Mouse (Mus musculus) erythroblast, embryonic 14.5 days (primary cell): Measurements from ENCODE around the gene Ubr4. TPM values are rescaled to one million over a fixed set of nuclear protein-coding genes. Genes with fewer than 3 reads are reported as not detected.

Source experiments
- H3K27me3 ChIP-seq: 2 replicates; pipeline ENCODE4 v1.6.1; 2012; ENCODE audit warnings: inconsistent platforms; ENCODE audit not compliant: control insufficient read depth
- H3K36me3 ChIP-seq: 2 replicates; pipeline ENCODE4 v1.6.1; 2012; ENCODE audit warnings: mild to moderate bottlenecking, inconsistent platforms; ENCODE audit not compliant: control insufficient read depth
- H3K4me1 ChIP-seq: 2 replicates; pipeline ENCODE4 v1.6.1; 2012; ENCODE audit warnings: inconsistent platforms; ENCODE audit not compliant: control insufficient read depth
- H3K4me3 ChIP-seq: replicated peaks from 2 replicates; pipeline ENCODE3; 2012; ENCODE audit warnings: moderate library complexity, mild to moderate bottlenecking, inconsistent platforms
- H3K9me3 ChIP-seq: 2 replicates; pipeline ENCODE4 v1.6.1; 2012; ENCODE audit warnings: low read length, inconsistent platforms, mixed read lengths; ENCODE audit not compliant: control insufficient read depth
- GATA1 ChIP-seq: IDR thresholded peaks from 2 replicates; pipeline ENCODE4 v1.6.1; 2012; ENCODE audit warnings: low read length, inconsistent platforms, mixed read lengths
- TAL1 ChIP-seq: IDR thresholded peaks from 3 replicates; pipeline ENCODE4 v1.6.1; 2012; ENCODE audit warnings: low read length, inconsistent platforms, mixed read lengths
- polyA plus RNA-seq: library from polyadenylated mRNA; stranded (reverse); fragments of >175 nt; gene quantifications from 2 replicates; pipeline ENCODE4 v1.2.3, GENCODE M21; 2012

Gene Ubr4
- polyA plus RNA-seq, 1 experiment: 14.8 TPM

DNA sequence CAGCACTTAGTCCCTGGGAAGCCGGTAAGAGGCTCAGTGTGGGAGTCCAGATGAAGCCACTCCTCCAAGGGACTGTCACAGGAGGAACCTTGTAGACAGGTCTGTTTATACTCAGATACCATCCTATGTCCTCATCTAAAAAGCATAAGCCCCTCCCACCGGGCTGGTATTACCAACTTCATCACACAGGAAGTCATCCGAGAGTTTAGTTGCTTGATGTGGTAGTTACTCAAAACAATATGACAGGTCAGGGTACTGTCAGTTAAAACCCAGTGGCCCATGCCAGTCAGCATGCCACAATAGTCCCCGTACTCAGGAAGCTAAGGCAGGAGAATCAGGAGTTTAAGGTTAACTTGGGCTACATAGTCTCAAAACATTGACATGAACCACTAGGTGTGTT, 32.7 kb upstream of the Ubr4 start:
- H3K27me3 ChIP-seq: no peaks in the 10 kb centered on the region
- no peaks in the 10 kb centered on the region for H3K4me1 ChIP-seq
- TF ChIP-seq TAL1: no peak
- TF ChIP-seq GATA1: no peak
- no peaks in the 10 kb centered on the region for H3K9me3 ChIP-seq
- H3K4me3 ChIP-seq: no peak overlapping the region
- H3K36me3 ChIP-seq: peaks cover 25% of the 10 kb centered on the region

DNA sequence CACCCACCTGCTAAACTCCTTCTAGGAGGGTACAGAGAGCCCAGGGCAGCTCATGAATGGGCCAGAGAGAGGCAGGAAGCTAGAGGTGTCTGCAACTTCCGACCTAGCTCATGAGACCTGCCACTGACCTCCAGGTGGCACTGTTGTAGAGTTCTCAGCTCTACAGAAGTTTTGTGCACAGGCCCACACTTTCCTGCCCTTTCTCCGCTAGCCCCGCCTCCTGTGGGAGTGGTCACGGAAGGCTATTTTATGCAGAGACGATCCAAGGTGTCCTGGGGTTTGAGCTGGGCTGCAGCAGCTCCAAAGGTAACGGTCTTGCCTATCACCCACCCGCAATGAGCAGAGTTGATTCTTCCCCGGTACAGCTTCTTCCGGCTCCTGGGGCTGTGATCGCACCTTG, 21.8 kb upstream of the Ubr4 start:
- Histone ChIP-seq H3K4me3 (peak overlapping the region; percentile 60), H3K36me3 (peaks cover 5% of the 10 kb centered on the region), H3K9me3 (no peaks in the 10 kb centered on the region), H3K27me3 (0 out of 2 replicates have a peak, but pooled peaks cover 3% of the 10 kb centered on the region), H3K4me1 (peaks cover 44% of the 10 kb centered on the region)
- TF ChIP-seq GATA1 (no peak), TAL1 (no peak)

DNA sequence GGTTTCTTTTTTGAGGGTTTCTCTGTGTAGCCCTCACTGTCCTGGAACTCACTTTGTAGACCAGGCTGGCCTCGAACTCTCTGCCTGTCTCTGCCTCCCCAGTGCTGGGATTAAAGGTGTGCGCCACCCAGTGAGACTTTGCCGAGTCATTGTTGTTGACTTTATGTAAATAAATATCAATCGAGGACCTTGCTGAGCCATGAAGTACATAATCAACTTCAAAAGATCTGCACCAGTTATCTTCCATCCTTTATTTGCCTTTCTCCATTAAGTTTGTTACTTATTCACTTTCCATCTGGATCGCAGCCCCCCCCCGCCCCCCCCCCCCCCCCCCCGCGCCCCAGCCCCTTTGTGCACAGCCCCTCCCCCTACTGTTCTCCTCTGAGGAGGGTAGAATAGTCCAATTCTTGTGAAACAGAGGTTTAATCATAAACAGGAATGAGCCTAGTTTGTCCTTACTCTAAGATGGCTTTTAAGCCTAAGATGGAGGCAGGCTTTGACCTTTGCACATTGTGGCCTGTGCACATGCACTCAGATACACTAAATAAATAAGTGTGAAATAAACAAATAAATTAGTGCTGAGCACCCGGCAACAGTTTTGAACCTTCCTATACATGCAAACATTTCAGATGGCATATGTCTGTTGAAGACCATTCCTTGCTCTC, 17.6 kb upstream of the Ubr4 start:
- peak overlapping the region; percentile 75 for H3K4me3 ChIP-seq
- H3K36me3 ChIP-seq: peaks cover 5% of the 10 kb centered on the region
- TF ChIP-seq GATA1 (no peak), TAL1 (no peak)
- no peaks in the 10 kb centered on the region for H3K9me3 ChIP-seq
- peaks cover 72% of the 10 kb centered on the region for H3K4me1 ChIP-seq
- no peaks in the 10 kb centered on the region for H3K27me3 ChIP-seq

DNA sequence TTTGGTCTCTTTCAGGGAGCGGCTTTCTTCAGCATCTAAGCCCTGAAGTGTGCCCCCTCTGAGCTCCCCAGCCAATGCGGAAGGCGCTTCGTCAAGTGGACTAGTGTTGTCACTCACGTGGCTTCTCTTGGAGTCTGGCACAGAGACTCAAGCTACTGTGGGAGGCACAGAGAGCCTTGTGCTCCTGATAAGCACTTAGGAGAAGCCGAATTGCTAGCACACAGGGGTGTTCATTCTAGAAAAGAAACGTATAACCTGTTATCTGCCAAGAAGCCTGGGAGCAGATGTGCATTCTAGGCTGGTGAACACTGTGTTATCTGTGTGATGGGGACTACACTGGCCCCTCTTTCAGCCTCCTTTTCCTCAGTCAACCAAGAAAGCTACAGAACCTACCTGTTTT, 16.9 kb upstream of the Ubr4 start:
- TF ChIP-seq TAL1 (peak; percentile 63; the same call in 2 of the 3 replicates), GATA1 (peak; percentile 73)
- no peaks in the 10 kb centered on the region for H3K9me3 ChIP-seq
- peaks cover 72% of the 10 kb centered on the region for H3K4me1 ChIP-seq
- peak overlapping the region; percentile 75 for H3K4me3 ChIP-seq
- H3K27me3 ChIP-seq: no peaks in the 10 kb centered on the region
- H3K36me3 ChIP-seq: peaks cover 5% of the 10 kb centered on the region

DNA sequence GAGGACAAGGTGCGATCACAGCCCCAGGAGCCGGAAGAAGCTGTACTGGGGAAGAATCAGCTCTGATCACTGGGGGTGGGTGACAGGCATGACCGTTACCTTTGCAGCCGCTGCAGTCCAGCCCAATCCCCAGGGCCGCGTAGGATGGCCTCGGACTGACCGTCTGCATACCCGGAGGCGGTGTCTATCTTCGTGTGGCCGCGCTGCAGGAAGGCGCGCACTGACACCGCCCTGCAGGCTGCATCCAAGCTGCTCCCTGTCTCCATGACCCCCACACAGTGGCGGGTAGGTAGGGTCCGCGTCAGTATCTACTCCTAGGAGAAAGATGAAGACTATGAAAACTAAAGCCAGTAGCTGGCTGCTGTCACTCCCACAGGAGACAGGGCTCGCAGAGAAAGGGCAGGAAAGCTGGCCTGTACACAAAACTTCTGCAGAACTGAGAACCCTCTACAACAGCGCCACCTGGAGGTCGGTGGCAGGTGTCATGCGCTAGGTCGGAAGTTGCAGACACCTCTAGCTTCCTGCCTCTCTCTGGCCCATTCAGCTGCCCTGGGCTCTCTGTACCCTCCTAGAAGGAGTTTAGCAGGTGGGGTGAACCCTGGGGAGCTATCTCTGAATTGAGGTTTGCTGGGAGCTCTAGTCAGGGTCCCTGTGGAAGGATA, 15.5 kb upstream of the Ubr4 start:
- TF ChIP-seq GATA1 (no peak), TAL1 (no peak)
- Histone ChIP-seq H3K36me3 (peaks cover 5% of the 10 kb centered on the region), H3K4me3 (peak overlapping the region; percentile 75), H3K27me3 (no peaks in the 10 kb centered on the region), H3K9me3 (no peaks in the 10 kb centered on the region), H3K4me1 (peaks cover 57% of the 10 kb centered on the region)

DNA sequence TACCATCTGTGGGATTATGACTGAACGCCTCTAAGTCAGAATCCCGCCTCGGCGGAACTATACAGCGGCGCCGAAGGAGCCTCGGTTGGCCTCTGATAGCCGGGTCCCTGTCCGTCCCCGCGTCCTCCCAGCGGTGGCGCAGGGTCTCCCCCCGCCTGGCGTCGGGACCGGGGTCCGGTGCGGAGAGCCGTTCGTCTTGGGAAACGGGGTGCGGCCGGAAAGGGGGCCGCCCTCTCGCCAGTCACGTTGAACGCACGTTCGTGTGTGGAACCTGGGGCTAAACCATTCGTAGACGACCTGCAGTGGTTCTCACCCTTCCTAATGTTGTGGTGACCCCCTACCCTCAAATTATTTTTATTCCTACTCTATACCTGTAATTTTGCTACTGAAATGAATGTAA, 14.3 kb upstream of the Ubr4 start:
- no peaks in the 10 kb centered on the region; the same call in none of the 2 replicates for H3K36me3 ChIP-seq
- no peak for TF ChIP-seq TAL1
- no peaks in the 10 kb centered on the region for H3K27me3 ChIP-seq
- no peak overlapping the region for H3K4me3 ChIP-seq
- H3K4me1 ChIP-seq: peaks cover 49% of the 10 kb centered on the region
- H3K9me3 ChIP-seq: no peaks in the 10 kb centered on the region

DNA sequence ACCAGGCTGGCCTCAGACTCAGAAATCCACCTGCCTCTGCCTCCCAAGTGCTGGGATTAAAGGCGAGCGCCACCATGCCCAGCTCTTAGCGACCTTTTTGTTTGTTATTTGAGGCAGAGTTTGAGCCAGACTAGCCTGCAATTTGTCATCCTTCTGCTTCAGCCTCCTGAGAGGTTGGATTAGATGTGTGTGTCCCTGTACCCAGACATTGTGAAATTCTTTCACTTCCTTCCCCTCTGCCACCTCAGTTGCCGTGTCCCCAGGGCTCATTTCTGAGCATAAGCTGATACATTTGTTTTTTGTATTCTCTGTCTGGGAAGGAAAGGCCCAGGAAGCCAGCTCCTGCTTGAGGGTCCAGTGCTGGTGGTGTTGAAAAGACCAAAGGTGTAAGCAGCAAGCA, 11.6 kb upstream of the Ubr4 start:
- TF ChIP-seq TAL1 (no peak), GATA1 (no peak)
- Histone ChIP-seq H3K9me3 (no peaks in the 10 kb centered on the region), H3K4me1 (peaks cover 26% of the 10 kb centered on the region), H3K27me3 (no peaks in the 10 kb centered on the region), H3K36me3 (peaks cover 12% of the 10 kb centered on the region), H3K4me3 (no peak overlapping the region)

DNA sequence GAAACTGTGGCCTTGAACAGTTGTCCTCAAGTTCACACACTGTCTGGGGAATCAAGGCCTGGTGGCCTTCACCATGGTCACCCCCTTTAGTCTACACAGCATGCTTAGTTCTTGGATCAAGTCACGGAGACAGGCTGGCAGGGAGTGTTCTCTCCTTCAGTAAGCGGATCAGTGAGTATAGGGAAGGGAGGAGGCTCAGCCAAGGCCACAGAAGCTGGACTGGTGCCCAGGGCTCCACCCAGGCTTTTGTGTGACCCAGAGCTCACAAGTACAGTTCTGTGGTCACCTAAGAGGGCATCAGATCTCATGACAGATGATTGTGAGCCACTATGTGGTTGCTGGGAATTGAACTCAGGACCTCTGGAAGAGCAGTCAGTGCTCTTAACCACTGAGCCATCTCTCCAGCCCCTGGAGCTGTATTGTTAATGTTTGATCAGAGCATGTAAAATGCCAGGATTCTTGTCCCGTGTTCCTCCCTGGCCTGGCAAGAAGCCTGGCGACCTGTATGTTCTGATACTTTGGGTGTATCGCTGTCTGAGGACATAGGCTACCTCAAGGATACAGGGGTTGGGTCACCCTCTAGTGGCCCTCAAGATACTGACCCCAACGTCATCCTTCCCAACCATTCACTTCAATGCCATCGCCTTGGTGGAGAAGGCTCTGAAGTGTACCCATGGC, 10.7 kb upstream of the Ubr4 start:
- Histone ChIP-seq H3K36me3 (peaks cover 21% of the 10 kb centered on the region), H3K4me3 (no peak overlapping the region), H3K9me3 (no peaks in the 10 kb centered on the region), H3K27me3 (no peaks in the 10 kb centered on the region), H3K4me1 (peaks cover 18% of the 10 kb centered on the region)
- no peak for TF ChIP-seq GATA1
- TF ChIP-seq TAL1: no peak

DNA sequence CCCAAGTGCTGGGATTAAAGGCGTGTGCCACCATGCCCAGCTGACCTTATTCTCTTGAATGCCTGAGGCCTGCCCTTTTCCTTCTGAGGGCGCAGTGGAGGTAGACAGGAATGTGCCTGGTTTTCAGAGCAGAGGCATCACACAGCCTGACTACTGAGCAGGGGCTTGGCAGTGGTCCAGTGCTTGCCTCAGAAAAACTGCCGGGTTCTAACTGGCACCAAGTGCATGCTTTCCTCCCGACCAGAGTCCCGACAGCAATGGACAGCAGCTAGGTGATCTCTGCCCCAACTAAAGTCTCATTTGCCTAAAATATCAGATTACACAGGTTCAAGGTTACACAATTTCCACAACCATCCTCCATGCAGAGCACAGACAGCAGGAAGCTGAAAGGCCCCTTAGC, 8.7 kb upstream of the Ubr4 start:
- Histone ChIP-seq H3K4me1 (peaks cover 2% of the 10 kb centered on the region), H3K36me3 (peaks cover 40% of the 10 kb centered on the region)

More for the DNA sequence above, 8.7 kb upstream of the Ubr4 start:
- H3K4me3 ChIP-seq: no peak overlapping the region
- H3K27me3 ChIP-seq: no peaks in the 10 kb centered on the region
- TF ChIP-seq TAL1 (no peak), GATA1 (no peak)
- no peaks in the 10 kb centered on the region for H3K9me3 ChIP-seq
